Mouse (Mus musculus): ENCODE results near the gene Bank1. TPM values are rescaled to one million over a fixed set of nuclear protein-coding genes. Genes with fewer than 3 reads are reported as not detected.
A peak's percentile ranks its signal among the peaks of the same experiment; 100 is the strongest.

Bank1 gene
- polyA plus RNA-seq, 1 experiment, result not detected

GRCm38 (mm10) chr3:136186548-136187113 is 139.2 kb downstream of the Bank1 start:
- TF ChIP-seq POLR2A (IDR thresholded peaks at IDR 0.05; ENCODE audit: low read depth, low read length), result no peak
- H3K4me1 ChIP-seq (ENCODE audit: control insufficient read depth, insufficient read depth, low read length), result no peaks in the 10 kb centered on the region
- no peak overlapping the region for H3K27ac ChIP-seq (ENCODE audit: insufficient read depth, low read length)
- no peak overlapping the region for H3K4me3 ChIP-seq (ENCODE audit: insufficient read depth, low read length)

GRCm38 (mm10) chr3:136171631-136172030 is 154.2 kb downstream of the Bank1 start:
- Histone ChIP-seq H3K27ac (ENCODE audit: insufficient read depth, low read length) (no peak overlapping the region), H3K4me1 (ENCODE audit: control insufficient read depth, insufficient read depth, low read length) (peaks cover 7% of the 10 kb centered on the region), H3K4me3 (ENCODE audit: insufficient read depth, low read length) (no peak overlapping the region)
- TF ChIP-seq POLR2A (IDR thresholded peaks at IDR 0.05; ENCODE audit: low read depth, low read length), result no peak
- TF ChIP-seq CTCF (IDR thresholded peaks at IDR 0.05; ENCODE audit: borderline replicate concordance, insufficient read depth, low read length), result no peak

- H3K4me3 ChIP-seq (ENCODE audit: insufficient read depth, low read length), result no peak overlapping the region
- peaks cover 7% of the 10 kb centered on the region for H3K4me1 ChIP-seq (ENCODE audit: control insufficient read depth, insufficient read depth, low read length)
- peak overlapping the region; percentile 49 for H3K27ac ChIP-seq (ENCODE audit: insufficient read depth, low read length)
- no peak for TF ChIP-seq CTCF (IDR thresholded peaks at IDR 0.05; ENCODE audit: borderline replicate concordance, insufficient read depth, low read length)
- TF ChIP-seq POLR2A (IDR thresholded peaks at IDR 0.05; ENCODE audit: low read depth, low read length), result no peak
These were observed 157.8 kb downstream of the Bank1 start for GRCm38 (mm10) chr3:136168071-136168470.

- H3K4me3 ChIP-seq (ENCODE audit: insufficient read depth, low read length), result no peak overlapping the region
- H3K4me1 ChIP-seq (ENCODE audit: control insufficient read depth, insufficient read depth, low read length), result peaks cover 7% of the 10 kb centered on the region
- H3K27ac ChIP-seq (ENCODE audit: insufficient read depth, low read length), result no peak overlapping the region
- TF ChIP-seq POLR2A (IDR thresholded peaks at IDR 0.05; ENCODE audit: low read depth, low read length), result no peak
These were observed 159.2 kb downstream of the Bank1 start for GRCm38 (mm10) chr3:136166671-136167070.

- Histone ChIP-seq H3K4me1 (ENCODE audit: control insufficient read depth, insufficient read depth, low read length) (peaks cover 5% of the 10 kb centered on the region), H3K27ac (ENCODE audit: insufficient read depth, low read length) (no peak overlapping the region), H3K4me3 (ENCODE audit: insufficient read depth, low read length) (no peak overlapping the region)
- TF ChIP-seq CTCF (IDR thresholded peaks at IDR 0.05; ENCODE audit: borderline replicate concordance, insufficient read depth, low read length) (no peak), POLR2A (IDR thresholded peaks at IDR 0.05; ENCODE audit: low read depth, low read length) (no peak)
These were observed 159.9 kb downstream of the Bank1 start for GRCm38 (mm10) chr3:136166033-136166361.

GRCm38 (mm10) chr3:136165167-136166032 is 160.5 kb downstream of the Bank1 start:
- Histone ChIP-seq H3K27ac (ENCODE audit: insufficient read depth, low read length) (no peak overlapping the region), H3K4me3 (ENCODE audit: insufficient read depth, low read length) (no peak overlapping the region), H3K4me1 (ENCODE audit: control insufficient read depth, insufficient read depth, low read length) (peaks cover 5% of the 10 kb centered on the region)
- TF ChIP-seq CTCF (IDR thresholded peaks at IDR 0.05; ENCODE audit: borderline replicate concordance, insufficient read depth, low read length) (no peak), POLR2A (IDR thresholded peaks at IDR 0.05; ENCODE audit: low read depth, low read length) (no peak)

- Histone ChIP-seq H3K4me3 (ENCODE audit: insufficient read depth, low read length) (no peak overlapping the region), H3K27ac (ENCODE audit: insufficient read depth, low read length) (no peak overlapping the region), H3K4me1 (ENCODE audit: control insufficient read depth, insufficient read depth, low read length) (0 out of 2 replicates have a peak, but pooled peaks cover 3% of the 10 kb centered on the region)
- TF ChIP-seq POLR2A (IDR thresholded peaks at IDR 0.05; ENCODE audit: low read depth, low read length) (no peak), CTCF (IDR thresholded peaks at IDR 0.05; ENCODE audit: borderline replicate concordance, insufficient read depth, low read length) (no peak)
These were observed 167.8 kb downstream of the Bank1 start for GRCm38 (mm10) chr3:136158059-136158458.

GRCm38 (mm10) chr3:136155555-136155954 is 170.3 kb downstream of the Bank1 start:
- Histone ChIP-seq H3K4me3 (ENCODE audit: insufficient read depth, low read length) (no peak overlapping the region), H3K4me1 (ENCODE audit: control insufficient read depth, insufficient read depth, low read length) (peaks cover 7% of the 10 kb centered on the region; the same call in 1 of the 2 replicates), H3K27ac (ENCODE audit: insufficient read depth, low read length) (no peak overlapping the region)
- TF ChIP-seq POLR2A (IDR thresholded peaks at IDR 0.05; ENCODE audit: low read depth, low read length), result no peak
- TF ChIP-seq CTCF (IDR thresholded peaks at IDR 0.05; ENCODE audit: borderline replicate concordance, insufficient read depth, low read length), result no peak

- H3K4me3 ChIP-seq (ENCODE audit: insufficient read depth, low read length), result no peak overlapping the region
- H3K4me1 ChIP-seq (ENCODE audit: control insufficient read depth, insufficient read depth, low read length), result peaks cover 7% of the 10 kb centered on the region; the same call in 1 of the 2 replicates
- H3K27ac ChIP-seq (ENCODE audit: insufficient read depth, low read length), result no peak overlapping the region; the same call in none of the 2 replicates
- TF ChIP-seq POLR2A (IDR thresholded peaks at IDR 0.05; ENCODE audit: low read depth, low read length) (no peak), CTCF (IDR thresholded peaks at IDR 0.05; ENCODE audit: borderline replicate concordance, insufficient read depth, low read length) (no peak)
These were observed 175.0 kb downstream of the Bank1 start for GRCm38 (mm10) chr3:136150886-136151285.

- no peak overlapping the region for H3K27ac ChIP-seq (ENCODE audit: insufficient read depth, low read length)
- peaks cover 4% of the 10 kb centered on the region; the same call in 1 of the 2 replicates for H3K4me1 ChIP-seq (ENCODE audit: control insufficient read depth, insufficient read depth, low read length)
- no peak for TF ChIP-seq POLR2A (IDR thresholded peaks at IDR 0.05; ENCODE audit: low read depth, low read length)
- TF ChIP-seq CTCF (IDR thresholded peaks at IDR 0.05; ENCODE audit: borderline replicate concordance, insufficient read depth, low read length), result no peak
- no peak overlapping the region for H3K4me3 ChIP-seq (ENCODE audit: insufficient read depth, low read length)
These were observed 178.7 kb downstream of the Bank1 start for GRCm38 (mm10) chr3:136147166-136147565.
